9 mouse cellular contexts compared by ENCODE assay signal in genomic region chr17:84144762-84145599, GRCm38 (mm10). TPM values are rescaled to one million over a fixed set of nuclear protein-coding genes. Genes with fewer than 3 reads are reported as not detected.
DNase-seq lines count a peak whose midpoint lies in the region; ATAC-seq and TF ChIP-seq lines count a peak whose summit lies in the region.
"Had no signal": no experiment of that assay in that cellular context is flagged by ENCODE, and none has a peak within 500 bp of the region (broad histone marks: within the 10 kb centered on the region; RNA-seq: fewer than 3 reads in every experiment).

No protein-coding gene starts in this region.

- no peak for TF ChIP-seq POLR2A in spleen, adult 2 months (IDR thresholded peaks at IDR 0.05; ENCODE audit: low read depth, low read length)

- TF ChIP-seq CTCF in spleen, adult 2 months (IDR thresholded peaks at IDR 0.05; ENCODE audit: extremely low read depth, insufficient read depth, insufficient read length, insufficient replicate concordance), result no peak
- TF ChIP-seq CTCF in stomach, postnatal 0 days (IDR thresholded peaks at IDR 0.05; ENCODE audit: low read depth), result no peak

- ATAC-seq in heart, embryonic 16.5 days (replicated peaks; ENCODE audit: extremely low read depth, insufficient read depth, low FRiP score), result no peak
- no peak for ATAC-seq in stomach, postnatal 0 days (ENCODE audit: low FRiP score, low TSS enrichment)

- no peak overlapping the region for H3K4me3 ChIP-seq in heart, embryonic 16.5 days (ENCODE audit: low read length)
- no peak overlapping the region for H3K4me3 ChIP-seq in spleen, adult 2 months (ENCODE audit: extremely low read depth, insufficient read depth, insufficient read length)
- H3K4me3 ChIP-seq in limb, embryonic 10.5 days, result no peak overlapping the region
- H3K4me3 ChIP-seq in stomach, postnatal 0 days (ENCODE audit: low read depth, low read length), result no peak overlapping the region

- no peak for DNase-seq in heart, postnatal 4 days
- DNase-seq in spleen, adult 2 months (ENCODE audit: low read depth in 1 of 2, low spot score in 2 of 2), result no peak
- no peak for DNase-seq in spleen, postnatal 4 days (ENCODE audit: low spot score in 2 of 2)
- DNase-seq in limb, embryonic 10.5 days (ENCODE audit: low spot score), result no peak
- DNase-seq in stomach, postnatal 0 days (ENCODE audit: low spot score), result no peak
- DNase-seq in urinary bladder, postnatal 14 days (ENCODE audit: low spot score), result no peak
- DNase-seq: cerebellum, adult 18-20 months; left cerebral cortex, postnatal 4 days had no signal

- no peaks in the 10 kb centered on the region for H3K27me3 ChIP-seq in heart, embryonic 16.5 days (ENCODE audit: control insufficient read depth, insufficient read depth, low read length)
- H3K27me3 ChIP-seq in spleen, adult 2 months (ENCODE audit: control insufficient read depth, insufficient read depth, low read length), result no peaks in the 10 kb centered on the region
- H3K27me3 ChIP-seq in limb, embryonic 10.5 days (ENCODE audit: low read depth, poor library complexity, severe bottlenecking), result no peaks in the 10 kb centered on the region
- no peaks in the 10 kb centered on the region for H3K27me3 ChIP-seq in stomach, postnatal 0 days (ENCODE audit: control insufficient read depth, insufficient read depth, low read length)

- no peak for TF ChIP-seq EP300 in stomach, postnatal 0 days (optimal IDR thresholded peaks at IDR 0.05)

- H3K27ac ChIP-seq in heart, embryonic 16.5 days (ENCODE audit: low read length), result peak overlapping the region; percentile 69
- peak overlapping the region; percentile 94 for H3K27ac ChIP-seq in spleen, adult 2 months (ENCODE audit: insufficient read depth, low read length)
- H3K27ac ChIP-seq in limb, embryonic 10.5 days, result peak overlapping the region; percentile 74
- H3K27ac ChIP-seq in stomach, postnatal 0 days (replicated peaks), result 0 out of 2 replicates have a peak overlapping the region, but pooled peaks have one; percentile 63

- H3K9ac ChIP-seq in heart, embryonic 16.5 days (ENCODE audit: low read length), result no peak overlapping the region
- no peak overlapping the region for H3K9ac ChIP-seq in stomach, postnatal 0 days (ENCODE audit: low read length)

- H3K4me1 ChIP-seq in heart, embryonic 16.5 days (ENCODE audit: control insufficient read depth, insufficient read depth, low read length), result peaks cover 56% of the 10 kb centered on the region
- peaks cover 80% of the 10 kb centered on the region for H3K4me1 ChIP-seq in spleen, adult 2 months (ENCODE audit: control insufficient read depth, insufficient read depth, insufficient read length)
- H3K4me1 ChIP-seq in limb, embryonic 10.5 days, result peaks cover 80% of the 10 kb centered on the region
- peaks cover 25% of the 10 kb centered on the region for H3K4me1 ChIP-seq in stomach, postnatal 0 days (replicated peaks; ENCODE audit: control insufficient read depth, insufficient read depth)

- H3K4me2 ChIP-seq in heart, embryonic 16.5 days (ENCODE audit: low read depth, low read length), result no peak overlapping the region
- H3K4me2 ChIP-seq in stomach, postnatal 0 days (replicated peaks; ENCODE audit: low read depth), result no peak overlapping the region

- no peaks in the 10 kb centered on the region for H3K9me3 ChIP-seq in heart, embryonic 16.5 days (replicated peaks; ENCODE audit: control insufficient read depth, low read length)
- no peaks in the 10 kb centered on the region for H3K9me3 ChIP-seq in limb, embryonic 10.5 days (replicated peaks)
- H3K9me3 ChIP-seq in stomach, postnatal 0 days (ENCODE audit: control insufficient read depth, low read length), result no peaks in the 10 kb centered on the region

- 75% methylated on average over 5 of the region's 5 CpGs for WGBS in heart, embryonic 16.5 days
- WGBS in spleen, adult 2 months, result 41% methylated on average over 5 of the region's 5 CpGs
- WGBS in limb, embryonic 10.5 days, result 82% methylated on average over 5 of the region's 5 CpGs
- WGBS in stomach, postnatal 0 days, result 79% methylated on average over 5 of the region's 5 CpGs

- H3K36me3 ChIP-seq in heart, embryonic 16.5 days (ENCODE audit: control insufficient read depth, insufficient read depth), result no peaks in the 10 kb centered on the region
- no peaks in the 10 kb centered on the region for H3K36me3 ChIP-seq in spleen, adult 2 months (ENCODE audit: control insufficient read depth, insufficient read depth, low read length)
- H3K36me3 ChIP-seq in limb, embryonic 10.5 days, result no peaks in the 10 kb centered on the region
- no peaks in the 10 kb centered on the region for H3K36me3 ChIP-seq in stomach, postnatal 0 days (ENCODE audit: control insufficient read depth, insufficient read depth, low read length)

RNA-seq across cellular contexts. Expression of gene Zfp36l2, which starts 42.8 kb away (rescaled TPM):
- 5.9 and 7.7 TPM in 2 replicates for polyA plus RNA-seq in heart, embryonic 16.5 days (2015; fragmentation: Nextera tagmentation; extraction: Ambion mirVana)
- 10 to 100 TPM; 37.0 to 41.0 TPM for total RNA-seq in heart, postnatal 4 days (2021)
- 146 and 261 TPM in 2 replicates for polyA plus RNA-seq in spleen, adult 2 months (2012; rRNA removed)
- 13.4 and 14.2 TPM in 2 replicates for polyA plus RNA-seq in limb, embryonic 10.5 days (2016; fragmentation: Nextera tagmentation; extraction: Ambion mirVana)
- polyA plus RNA-seq in stomach, postnatal 0 days (2015; fragmentation: Nextera tagmentation; extraction: Ambion mirVana), result 17.5 and 18.3 TPM in 2 replicates
